Mouse (Mus musculus): ENCODE results near the gene Hist1h2ak. TPM values are rescaled to one million over a fixed set of nuclear protein-coding genes. Genes with fewer than 3 reads are reported as not detected.
A peak's percentile ranks its signal among the peaks of the same experiment; 100 is the strongest.
"Not testable (repeated sequence)": the region's sequence is repeated elsewhere in the genome, so short reads cannot be mapped to it uniquely, and the experiment has no call there.

The Hist1h2ak gene
- polyA plus RNA-seq, 1 experiment, result 2.4 TPM

- not testable (repeated sequence) for H3K36me3 ChIP-seq (ENCODE audit: control insufficient read depth, insufficient read depth, low read length); H3K27me3 ChIP-seq (ENCODE audit: control insufficient read depth, insufficient read depth, low read length); H3K4me1 ChIP-seq (ENCODE audit: control insufficient read depth, insufficient read depth, low read length)
- peak; percentile 63; the same call in 1 of the 2 replicates for TF ChIP-seq POLR2A (IDR thresholded peaks at IDR 0.05; ENCODE audit: control insufficient read depth, low read depth, low read length)
- Histone ChIP-seq H3K4me3 (ENCODE audit: control insufficient read depth, low read depth, low read length) (peak within 1 kb of the TSS; percentile 88), H3K27ac (ENCODE audit: control insufficient read depth, insufficient read depth, low read depth, low read length) (peak within 1 kb of the TSS; percentile 84)
These were observed 33.4 kb upstream of the Hist1h2ak start, which contains the start of the genes Hist1h2an and Hist1h2bp for GRCm38 (mm10) chr13:21786899-21787629. TSS of gene Hist1h2an (minus strand) at chr13:21787218. TSS of gene Hist1h2bp (plus strand) at chr13:21787461.

- Histone ChIP-seq H3K4me1 (ENCODE audit: control insufficient read depth, insufficient read depth, low read length) (peaks cover 7% of the 10 kb centered on the region), H3K36me3 (ENCODE audit: control insufficient read depth, insufficient read depth, low read length) (no peaks in the 10 kb centered on the region), H3K27ac (ENCODE audit: control insufficient read depth, insufficient read depth, low read depth, low read length) (peak overlapping the region; percentile 74), H3K4me3 (ENCODE audit: control insufficient read depth, low read depth, low read length) (peak overlapping the region; percentile 73), H3K27me3 (ENCODE audit: control insufficient read depth, insufficient read depth, low read length) (no peaks in the 10 kb centered on the region)
- TF ChIP-seq CTCF (IDR thresholded peaks at IDR 0.05; ENCODE audit: control insufficient read depth, insufficient read depth, insufficient replicate concordance, low read depth, low read length), result no peak
- no peak for TF ChIP-seq POLR2A (IDR thresholded peaks at IDR 0.05; ENCODE audit: control insufficient read depth, low read depth, low read length)
These were observed 32.7 kb upstream of the Hist1h2ak start for GRCm38 (mm10) chr13:21786189-21786898.

GRCm38 (mm10) chr13:21784311-21784710 is 30.7 kb upstream of the Hist1h2ak start:
- Histone ChIP-seq H3K4me3 (ENCODE audit: control insufficient read depth, low read depth, low read length) (no peak overlapping the region), H3K4me1 (ENCODE audit: control insufficient read depth, insufficient read depth, low read length) (peaks cover 13% of the 10 kb centered on the region), H3K36me3 (ENCODE audit: control insufficient read depth, insufficient read depth, low read length) (no peaks in the 10 kb centered on the region), H3K27ac (ENCODE audit: control insufficient read depth, insufficient read depth, low read depth, low read length) (no peak overlapping the region), H3K27me3 (ENCODE audit: control insufficient read depth, insufficient read depth, low read length) (peaks cover 2% of the 10 kb centered on the region; the same call in 1 of the 2 replicates)
- TF ChIP-seq CTCF (IDR thresholded peaks at IDR 0.05; ENCODE audit: control insufficient read depth, insufficient read depth, insufficient replicate concordance, low read depth, low read length) (no peak), POLR2A (IDR thresholded peaks at IDR 0.05; ENCODE audit: control insufficient read depth, low read depth, low read length) (no peak)

- no peaks in the 10 kb centered on the region for H3K36me3 ChIP-seq (ENCODE audit: control insufficient read depth, insufficient read depth, low read length)
- no peak overlapping the region for H3K27ac ChIP-seq (ENCODE audit: control insufficient read depth, insufficient read depth, low read depth, low read length)
- H3K27me3 ChIP-seq (ENCODE audit: control insufficient read depth, insufficient read depth, low read length), result peaks cover 2% of the 10 kb centered on the region; the same call in 1 of the 2 replicates
- no peak overlapping the region for H3K4me3 ChIP-seq (ENCODE audit: control insufficient read depth, low read depth, low read length)
- peaks cover 17% of the 10 kb centered on the region for H3K4me1 ChIP-seq (ENCODE audit: control insufficient read depth, insufficient read depth, low read length)
- TF ChIP-seq CTCF (IDR thresholded peaks at IDR 0.05; ENCODE audit: control insufficient read depth, insufficient read depth, insufficient replicate concordance, low read depth, low read length) (no peak), POLR2A (IDR thresholded peaks at IDR 0.05; ENCODE audit: control insufficient read depth, low read depth, low read length) (no peak)
These were observed 30.1 kb upstream of the Hist1h2ak start for GRCm38 (mm10) chr13:21783734-21784161.

- H3K27me3 ChIP-seq (ENCODE audit: control insufficient read depth, insufficient read depth, low read length), result peaks cover 2% of the 10 kb centered on the region; the same call in 1 of the 2 replicates
- peaks cover 17% of the 10 kb centered on the region for H3K4me1 ChIP-seq (ENCODE audit: control insufficient read depth, insufficient read depth, low read length)
- H3K4me3 ChIP-seq (ENCODE audit: control insufficient read depth, low read depth, low read length), result peak within 1 kb of the TSS; percentile 36
- TF ChIP-seq CTCF (IDR thresholded peaks at IDR 0.05; ENCODE audit: control insufficient read depth, insufficient read depth, insufficient replicate concordance, low read depth, low read length), result no peak
- no peak for TF ChIP-seq POLR2A (IDR thresholded peaks at IDR 0.05; ENCODE audit: control insufficient read depth, low read depth, low read length)
- no peaks in the 10 kb centered on the region for H3K36me3 ChIP-seq (ENCODE audit: control insufficient read depth, insufficient read depth, low read length)
- peak within 1 kb of the TSS; percentile 25; the same call in 1 of the 2 replicates for H3K27ac ChIP-seq (ENCODE audit: control insufficient read depth, insufficient read depth, low read depth, low read length)
These were observed 29.6 kb upstream of the Hist1h2ak start, which contains the start of gene Hist1h3i for GRCm38 (mm10) chr13:21783255-21783617. TSS of gene Hist1h3i (minus strand) at chr13:21783370.

- H3K27ac ChIP-seq (ENCODE audit: control insufficient read depth, insufficient read depth, low read depth, low read length), result peak overlapping the region; percentile 13; the same call in 1 of the 2 replicates
- not testable (repeated sequence) for H3K27me3 ChIP-seq (ENCODE audit: control insufficient read depth, insufficient read depth, low read length); H3K36me3 ChIP-seq (ENCODE audit: control insufficient read depth, insufficient read depth, low read length)
- peak overlapping the region; percentile 36 for H3K4me3 ChIP-seq (ENCODE audit: control insufficient read depth, low read depth, low read length)
- peaks cover 17% of the 10 kb centered on the region for H3K4me1 ChIP-seq (ENCODE audit: control insufficient read depth, insufficient read depth, low read length)
These were observed 29.0 kb upstream of the Hist1h2ak start for GRCm38 (mm10) chr13:21782361-21783254.

GRCm38 (mm10) chr13:21781639-21782038 is 28.0 kb upstream of the Hist1h2ak start:
- Histone ChIP-seq H3K4me3 (ENCODE audit: control insufficient read depth, low read depth, low read length) (no peak overlapping the region), H3K36me3 (ENCODE audit: control insufficient read depth, insufficient read depth, low read length) (no peaks in the 10 kb centered on the region), H3K27me3 (ENCODE audit: control insufficient read depth, insufficient read depth, low read length) (peaks cover 2% of the 10 kb centered on the region; the same call in 1 of the 2 replicates), H3K4me1 (ENCODE audit: control insufficient read depth, insufficient read depth, low read length) (peaks cover 17% of the 10 kb centered on the region), H3K27ac (ENCODE audit: control insufficient read depth, insufficient read depth, low read depth, low read length) (no peak overlapping the region)
- no peak for TF ChIP-seq CTCF (IDR thresholded peaks at IDR 0.05; ENCODE audit: control insufficient read depth, insufficient read depth, insufficient replicate concordance, low read depth, low read length)
- no peak for TF ChIP-seq POLR2A (IDR thresholded peaks at IDR 0.05; ENCODE audit: control insufficient read depth, low read depth, low read length)

Measured in testis, adult 2 months (tissue).